In genomic region chr12:100956825-100957224, GRCm38 (mm10) we compare ENCODE assay signal across 10 mouse cellular contexts. TPM values are rescaled to one million over a fixed set of nuclear protein-coding genes. Genes with fewer than 3 reads are reported as not detected.
DNase-seq lines count a peak whose midpoint lies in the region; ATAC-seq and TF ChIP-seq lines count a peak whose summit lies in the region.
"Had no signal": no experiment of that assay in that cellular context is flagged by ENCODE, and none has a peak within 500 bp of the region (broad histone marks: within the 10 kb centered on the region; RNA-seq: fewer than 3 reads in every experiment).

No protein-coding gene starts in this region.

- 0 out of 2 replicates have a peak, but pooled peaks cover 2% of the 10 kb centered on the region for H3K36me3 ChIP-seq in midbrain, embryonic 11.5 days (ENCODE audit: control insufficient read depth, insufficient read depth, low read length)
- H3K36me3 ChIP-seq in midbrain, embryonic 15.5 days (replicated peaks): no peaks in the 10 kb centered on the region
- H3K36me3 ChIP-seq in hindbrain, postnatal 0 days (ENCODE audit: insufficient read depth, low read length): no peaks in the 10 kb centered on the region
- peaks cover 3% of the 10 kb centered on the region; the same call in 1 of the 2 replicates for H3K36me3 ChIP-seq in midbrain, embryonic 14.5 days (ENCODE audit: control insufficient read depth, insufficient read depth, low read length)

- H3K27ac ChIP-seq in gastrocnemius, adult 2 months: peak overlapping the region; percentile 59
- peak overlapping the region; percentile 4; the same call in 1 of the 2 replicates for H3K27ac ChIP-seq in midbrain, embryonic 11.5 days (ENCODE audit: low read depth, low read length)
- no peak overlapping the region; the same call in 1 of the 2 replicates for H3K27ac ChIP-seq in midbrain, embryonic 15.5 days
- no peak overlapping the region for H3K27ac ChIP-seq in hindbrain, postnatal 0 days
- peak overlapping the region; percentile 21 for H3K27ac ChIP-seq in midbrain, embryonic 14.5 days (replicated peaks; ENCODE audit: low read depth, low read length)

- TF ChIP-seq CTCF in gastrocnemius, adult 2 months (IDR thresholded peaks at IDR 0.05): no peak
- no peak for TF ChIP-seq CTCF in hindbrain, postnatal 0 days (IDR thresholded peaks at IDR 0.05; ENCODE audit: low read depth)

- intact Hi-C loops in gastrocnemius, adult 2 months (cut with DNase I): loop anchor here (1.0 kb wide), 1 partner anchor 72 kb away; the partner anchor contains the start of gene Ccdc88c
- intact Hi-C loops in gastrocnemius, postnatal 36 days (cut with DNase I): loop anchor here (1.0 kb wide), 1 partner anchor 72 kb away; the partner anchor contains the start of gene Ccdc88c

- H3K27me3 ChIP-seq in midbrain, embryonic 11.5 days (ENCODE audit: control insufficient read depth, insufficient read depth, low read length): no peaks in the 10 kb centered on the region; the same call in 1 of the 2 replicates
- H3K27me3 ChIP-seq in midbrain, embryonic 15.5 days (replicated peaks): 0 out of 2 replicates have a peak, but pooled peaks cover 6% of the 10 kb centered on the region
- no peaks in the 10 kb centered on the region for H3K27me3 ChIP-seq in hindbrain, postnatal 0 days (ENCODE audit: insufficient read depth, low read length)
- no peaks in the 10 kb centered on the region for H3K27me3 ChIP-seq in midbrain, embryonic 14.5 days (ENCODE audit: control insufficient read depth, insufficient read depth, low read length)

- H3K4me2 ChIP-seq in midbrain, embryonic 11.5 days: no peak overlapping the region
- no peak overlapping the region for H3K4me2 ChIP-seq in midbrain, embryonic 15.5 days
- H3K4me2 ChIP-seq in hindbrain, postnatal 0 days (ENCODE audit: low read depth, low read length): no peak overlapping the region
- no peak overlapping the region for H3K4me2 ChIP-seq in midbrain, embryonic 14.5 days (ENCODE audit: low read length)

- H3K4me1 ChIP-seq in midbrain, embryonic 11.5 days (ENCODE audit: control insufficient read depth, insufficient read depth, low read length): peaks cover 9% of the 10 kb centered on the region
- H3K4me1 ChIP-seq in midbrain, embryonic 15.5 days: peaks cover 21% of the 10 kb centered on the region
- H3K4me1 ChIP-seq in hindbrain, postnatal 0 days (ENCODE audit: insufficient read depth, low read length): 0 out of 2 replicates have a peak, but pooled peaks cover 2% of the 10 kb centered on the region
- H3K4me1 ChIP-seq in midbrain, embryonic 14.5 days (ENCODE audit: control insufficient read depth, insufficient read depth, low read length): peaks cover 20% of the 10 kb centered on the region; the same call in 1 of the 2 replicates

- no peak for ATAC-seq in midbrain, embryonic 11.5 days (ENCODE audit: low FRiP score)
- no peak for ATAC-seq in midbrain, embryonic 15.5 days (replicated peaks)
- ATAC-seq in hindbrain, postnatal 0 days: 0 out of 2 replicates have a peak, but pooled peaks have one; percentile 5
- no peak for ATAC-seq in midbrain, embryonic 14.5 days (ENCODE audit: low FRiP score, low TSS enrichment)
- no peak for ATAC-seq in granulocyte monocyte progenitor cell, adult 5-6 weeks (replicated peaks; ENCODE audit: poor library complexity, severe bottlenecking)

- no peak overlapping the region for H3K4me3 ChIP-seq in gastrocnemius, adult 2 months
- H3K4me3 ChIP-seq in midbrain, embryonic 11.5 days (ENCODE audit: low read depth, low read length): no peak overlapping the region
- H3K4me3 ChIP-seq in midbrain, embryonic 15.5 days: no peak overlapping the region
- H3K4me3 ChIP-seq in hindbrain, postnatal 0 days (ENCODE audit: low read length): no peak overlapping the region
- H3K4me3 ChIP-seq in midbrain, embryonic 14.5 days (replicated peaks; ENCODE audit: low read depth, low read length): no peak overlapping the region

- H3K9me3 ChIP-seq in midbrain, embryonic 11.5 days (ENCODE audit: control insufficient read depth, low read length): no peaks in the 10 kb centered on the region
- H3K9me3 ChIP-seq in midbrain, embryonic 15.5 days: no peaks in the 10 kb centered on the region
- no peaks in the 10 kb centered on the region for H3K9me3 ChIP-seq in hindbrain, postnatal 0 days (ENCODE audit: low read length)
- no peaks in the 10 kb centered on the region for H3K9me3 ChIP-seq in midbrain, embryonic 14.5 days (ENCODE audit: control insufficient read depth, low read length)

- H3K9ac ChIP-seq in midbrain, embryonic 11.5 days (ENCODE audit: low read length): peak overlapping the region; percentile 31; the same call in 1 of the 2 replicates
- no peak overlapping the region for H3K9ac ChIP-seq in midbrain, embryonic 15.5 days
- H3K9ac ChIP-seq in hindbrain, postnatal 0 days (replicated peaks; ENCODE audit: low read length): no peak overlapping the region
- no peak overlapping the region for H3K9ac ChIP-seq in midbrain, embryonic 14.5 days (replicated peaks; ENCODE audit: low read length)

- WGBS in midbrain, embryonic 11.5 days: 42% methylated on average over 4 of the region's 4 CpGs
- 32% methylated on average over 4 of the region's 4 CpGs for WGBS in midbrain, embryonic 15.5 days
- WGBS in hindbrain, postnatal 0 days: 26% methylated on average over 4 of the region's 4 CpGs
- WGBS in midbrain, embryonic 14.5 days: 28% methylated on average over 4 of the region's 4 CpGs

- no peak for DNase-seq in gastrocnemius, adult 2 months
- no peak for DNase-seq in gastrocnemius, postnatal 4 days (ENCODE audit: low spot score in 2 of 2)
- no peak for DNase-seq in midbrain, embryonic 11.5 days (ENCODE audit: low spot score, missing footprints)
- DNase-seq in hindbrain, postnatal 0 days (ENCODE audit: low spot score): no peak
- DNase-seq in midbrain, embryonic 14.5 days: no peak
- DNase-seq in gastrocnemius, postnatal 36 days: no peak
- DNase-seq: adrenal gland, adult 8-10 months; cerebellum, adult 2 months had no signal

RNA-seq across cellular contexts. Expression of gene Gpr68, which starts 48.8 kb away (rescaled TPM):
- under 1 TPM in 1 of 2 experiments, not detected in 1; 0.14 TPM for total RNA-seq in gastrocnemius, adult 2 months (2021)
- under 1 TPM; 0.23 to 0.49 TPM for total RNA-seq in gastrocnemius, postnatal 4 days (2021)
- polyA plus RNA-seq in midbrain, embryonic 11.5 days (2014; fragmentation: Nextera tagmentation; extraction: Ambion mirVana): 0.10 TPM in 1 of 2 replicates, not detected in the other
- 6.1 and 6.7 TPM in 2 replicates for polyA plus RNA-seq in midbrain, embryonic 15.5 days (2015; fragmentation: Nextera tagmentation; extraction: Ambion mirVana)
- 29.5 and 33.1 TPM in 2 replicates for total RNA-seq in hindbrain, postnatal 0 days (2014; rRNA removed)
- polyA plus RNA-seq in hindbrain, postnatal 0 days (2015; fragmentation: Nextera tagmentation; extraction: Ambion mirVana): 6.0 and 8.1 TPM in 2 replicates
- polyA plus RNA-seq in midbrain, embryonic 14.5 days (2014; fragmentation: Nextera tagmentation; extraction: Ambion mirVana): 2.1 and 2.8 TPM in 2 replicates
- under 1 TPM; 0.10 to 0.15 TPM for total RNA-seq in gastrocnemius, postnatal 36 days (2021)
- total RNA-seq in granulocyte monocyte progenitor cell, adult 5-6 weeks (2014; fragmentation: Nextera tagmentation): 0.23 and 1.6 TPM in 2 replicates
- total RNA-seq in granulocyte monocyte progenitor cell, adult 5-6 weeks (2017): 0.47 TPM in 1 of 2 replicates, not detected in the other

Comparison
In these comparisons a context has a peak if more than half of its experiments do, and no peak if none do; other contexts are left out.
1. H3K27ac ChIP-seq: peak in gastrocnemius, adult 2 months (single experiment), midbrain, embryonic 11.5 days (single experiment) and midbrain, embryonic 14.5 days (single experiment); none in midbrain, embryonic 15.5 days (single experiment) and hindbrain, postnatal 0 days (single experiment).
2. RNA of gene Gpr68, which starts 48.8 kb away (total RNA-seq): 29.5 to 33.1 TPM in hindbrain, postnatal 0 days; 0.23 to 1.6 TPM in granulocyte monocyte progenitor cell, adult 5-6 weeks, 0.23 to 0.49 TPM in gastrocnemius, postnatal 4 days, 0.10 to 0.15 TPM in gastrocnemius, postnatal 36 days and 0.14 TPM in gastrocnemius, adult 2 months; every median in the first group is over 10 times any median in the second.